Mouse (Mus musculus) myocyte (in vitro differentiated cells): Measurements from ENCODE around the gene Tgm2. TPM values are rescaled to one million over a fixed set of nuclear protein-coding genes. Genes with fewer than 3 reads are reported as not detected.

Experiments
- H3K27me3 ChIP-seq: one replicate; pipeline ENCODE4 v1.6.1; 2011; ENCODE audit not compliant: control insufficient read depth, insufficient read depth, insufficient read length
- H3K36me3 ChIP-seq: one replicate; pipeline ENCODE4 v1.6.1; 2011; ENCODE audit not compliant: control insufficient read depth, insufficient read depth
- H3K4me2 ChIP-seq: one replicate; pipeline ENCODE4 v1.6.1; 2011; ENCODE audit warnings: low read depth, control low read depth
- H3K4me3 ChIP-seq: one replicate; pipeline ENCODE4 v1.5.1; 2011; ENCODE audit warnings: mild to moderate bottlenecking, control low read depth, moderate library complexity
- H3K79me2 ChIP-seq: one replicate; pipeline ENCODE4 v1.6.1; 2011; ENCODE audit not compliant: control insufficient read depth, insufficient read depth
- H3ac ChIP-seq: one replicate; pipeline ENCODE4 v1.6.1; 2011; ENCODE audit not compliant: control insufficient read depth, insufficient read length
- CEBPB ChIP-seq: IDR thresholded peaks from 2 replicates; pipeline ENCODE4 v1.6.1; 2011; ENCODE audit warnings: mild to moderate bottlenecking, moderate library complexity; ENCODE audit not compliant: poor library complexity, insufficient read depth, severe bottlenecking
- E2F4 ChIP-seq: IDR thresholded peaks from one replicate; pipeline ENCODE4 v1.6.1; 2011; ENCODE audit warnings: mild to moderate bottlenecking, control low read depth, moderate library complexity; ENCODE audit not compliant: insufficient read depth
- MAX ChIP-seq: IDR thresholded peaks from one replicate; pipeline ENCODE4 v1.6.1; 2011; ENCODE audit warnings: low read depth, mild to moderate bottlenecking, control low read depth
- MYOD1 ChIP-seq, 3 experiments: IDR thresholded peaks; one replicate each; pipeline ENCODE4 v1.6.1; 2011; ENCODE audit warnings: control low read depth in 2 of 3, low read depth in 2 of 3, mild to moderate bottlenecking in 2 of 3, moderate library complexity in 1 of 3; ENCODE audit not compliant: insufficient read length in 2 of 3, control insufficient read depth in 1 of 3
- MYOG ChIP-seq, 3 experiments: IDR thresholded peaks; one replicate each; pipeline ENCODE4 v1.6.1; 2011; ENCODE audit warnings: control low read depth in 2 of 3, low read depth in 2 of 3, mild to moderate bottlenecking in 2 of 3; ENCODE audit not compliant: insufficient read length in 2 of 3, control insufficient read depth in 1 of 3, insufficient read depth in 1 of 3
- POLR2A ChIP-seq: IDR thresholded peaks from one replicate; pipeline ENCODE4 v1.6.1; 2011; ENCODE audit warnings: low read depth, mild to moderate bottlenecking, control low read depth, moderate library complexity; ENCODE audit not compliant: insufficient read length
- POLR2AphosphoS2 ChIP-seq: IDR thresholded peaks from one replicate; pipeline ENCODE4 v1.6.1; 2011; ENCODE audit warnings: low read depth, control low read depth; ENCODE audit not compliant: insufficient read length
- REST ChIP-seq: IDR thresholded peaks from one replicate; pipeline ENCODE4 v1.6.1; 2011; ENCODE audit warnings: mild to moderate bottlenecking, control low read depth, moderate library complexity; ENCODE audit not compliant: insufficient read depth, insufficient read length
- SRF ChIP-seq: IDR thresholded peaks from one replicate; pipeline ENCODE4 v1.6.1; 2011; ENCODE audit warnings: low read depth; ENCODE audit not compliant: control insufficient read depth, insufficient read length
- TCF12 ChIP-seq: IDR thresholded peaks from one replicate; pipeline ENCODE4 v1.6.1; 2011; ENCODE audit warnings: mild to moderate bottlenecking, control low read depth; ENCODE audit not compliant: poor library complexity, insufficient read depth, severe bottlenecking
- TCF3 ChIP-seq: IDR thresholded peaks from one replicate; pipeline ENCODE4 v1.6.1; 2011; ENCODE audit warnings: low read depth, control low read depth; ENCODE audit not compliant: insufficient read length
- USF1 ChIP-seq: IDR thresholded peaks from one replicate; pipeline ENCODE4 v1.6.1; 2011; ENCODE audit warnings: low read depth, mild to moderate bottlenecking, control low read depth, moderate library complexity
- polyA plus RNA-seq: library from polyadenylated mRNA; unstranded; fragments of >200 nt; fragmentation: generic; extraction: Trizol; gene quantifications from one replicate; pipeline ENCODE4 v1.2.1, GENCODE M21; 2012; ENCODE audit warnings: missing spikeins

The Tgm2 gene
- polyA plus RNA-seq, 1 experiment: 61.0 TPM

GRCm38 (mm10) chr2:158098730-158099129 is 47.5 kb downstream of the Tgm2 start:
- TF ChIP-seq E2F4 (no peak), USF1 (no peak), REST (no peak), SRF (no peak), MYOD1 (IDR thresholded peaks at IDR 0.05; ENCODE audit: control insufficient read depth in 1 of 3, insufficient read length in 2 of 3, low read depth in 2 of 3) (no peak), MAX (no peak), TCF3 (no peak), MYOG (IDR thresholded peaks at IDR 0.05; ENCODE audit: control insufficient read depth in 1 of 3, insufficient read depth in 1 of 3, insufficient read length in 2 of 3, low read depth in 2 of 3) (no peak)
- H3K36me3 ChIP-seq: no peaks in the 10 kb centered on the region
- H3K4me3 ChIP-seq: no peak overlapping the region
- no peak overlapping the region for H3K4me2 ChIP-seq
- H3ac ChIP-seq: no peak overlapping the region
- H3K79me2 ChIP-seq: no peaks in the 10 kb centered on the region
- H3K27me3 ChIP-seq: no peaks in the 10 kb centered on the region

- Histone ChIP-seq H3K79me2 (no peaks in the 10 kb centered on the region), H3K36me3 (no peaks in the 10 kb centered on the region), H3ac (no peak overlapping the region), H3K27me3 (no peaks in the 10 kb centered on the region), H3K4me3 (no peak overlapping the region), H3K4me2 (no peak overlapping the region)
- no peak for TF ChIP-seq SRF
- TF ChIP-seq POLR2A: no peak
- no peak for TF ChIP-seq CEBPB
- TF ChIP-seq MYOG (IDR thresholded peaks at IDR 0.05; ENCODE audit: control insufficient read depth in 1 of 3, insufficient read depth in 1 of 3, insufficient read length in 2 of 3, low read depth in 2 of 3): no peak
- TF ChIP-seq USF1: no peak
- no peak for TF ChIP-seq MAX
- no peak for TF ChIP-seq TCF12
- no peak for TF ChIP-seq E2F4
- no peak for TF ChIP-seq POLR2AphosphoS2
- TF ChIP-seq MYOD1 (IDR thresholded peaks at IDR 0.05; ENCODE audit: control insufficient read depth in 1 of 3, insufficient read length in 2 of 3, low read depth in 2 of 3): no peak
- TF ChIP-seq TCF3: no peak
- TF ChIP-seq REST: no peak
These were observed 49.2 kb downstream of the Tgm2 start for GRCm38 (mm10) chr2:158097071-158097470.

- Histone ChIP-seq H3K4me3 (no peak overlapping the region), H3K79me2 (no peaks in the 10 kb centered on the region), H3K36me3 (no peaks in the 10 kb centered on the region), H3K4me2 (no peak overlapping the region), H3ac (no peak overlapping the region), H3K27me3 (no peaks in the 10 kb centered on the region)
- no peak for TF ChIP-seq REST
- TF ChIP-seq CEBPB: no peak
- TF ChIP-seq E2F4: no peak
- TF ChIP-seq POLR2AphosphoS2: no peak
- no peak for TF ChIP-seq POLR2A
- TF ChIP-seq MYOD1 (IDR thresholded peaks at IDR 0.05; ENCODE audit: control insufficient read depth in 1 of 3, insufficient read length in 2 of 3, low read depth in 2 of 3): no peak
- TF ChIP-seq MYOG (IDR thresholded peaks at IDR 0.05; ENCODE audit: control insufficient read depth in 1 of 3, insufficient read depth in 1 of 3, insufficient read length in 2 of 3, low read depth in 2 of 3): no peak
- no peak for TF ChIP-seq MAX
- no peak for TF ChIP-seq TCF12
- TF ChIP-seq TCF3: no peak
- TF ChIP-seq USF1: no peak
- no peak for TF ChIP-seq SRF
These were observed 51.4 kb downstream of the Tgm2 start for GRCm38 (mm10) chr2:158094846-158095245.

- Histone ChIP-seq H3K4me2 (no peak overlapping the region), H3K4me3 (no peak overlapping the region), H3K27me3 (no peaks in the 10 kb centered on the region), H3K36me3 (no peaks in the 10 kb centered on the region), H3ac (no peak overlapping the region), H3K79me2 (no peaks in the 10 kb centered on the region)
- TF ChIP-seq REST (no peak), MAX (no peak), TCF3 (no peak), POLR2A (no peak), MYOG (IDR thresholded peaks at IDR 0.05; ENCODE audit: control insufficient read depth in 1 of 3, insufficient read depth in 1 of 3, insufficient read length in 2 of 3, low read depth in 2 of 3) (no peak), USF1 (no peak), CEBPB (no peak), SRF (no peak), MYOD1 (IDR thresholded peaks at IDR 0.05; ENCODE audit: control insufficient read depth in 1 of 3, insufficient read length in 2 of 3, low read depth in 2 of 3) (no peak), TCF12 (no peak), POLR2AphosphoS2 (no peak), E2F4 (no peak)
These were observed 51.9 kb downstream of the Tgm2 start for GRCm38 (mm10) chr2:158094300-158094699.

- no peaks in the 10 kb centered on the region for H3K79me2 ChIP-seq
- no peak overlapping the region for H3ac ChIP-seq
- no peak overlapping the region for H3K4me2 ChIP-seq
- no peaks in the 10 kb centered on the region for H3K27me3 ChIP-seq
- H3K4me3 ChIP-seq: no peak overlapping the region
- no peak for TF ChIP-seq TCF12
- peak in 1 of 3 experiments; percentile 34 for TF ChIP-seq MYOD1 (IDR thresholded peaks at IDR 0.05; ENCODE audit: control insufficient read depth in 1 of 3, insufficient read length in 2 of 3, low read depth in 2 of 3)
- H3K36me3 ChIP-seq: no peaks in the 10 kb centered on the region
These were observed 52.9 kb downstream of the Tgm2 start for GRCm38 (mm10) chr2:158093345-158093744.
